Mouse (Mus musculus) midbrain, embryonic 13.5 days (tissue): Measurements from ENCODE around the gene Phf7. TPM values are rescaled to one million over a fixed set of nuclear protein-coding genes. Genes with fewer than 3 reads are reported as not detected.
A peak's percentile ranks its signal among the peaks of the same experiment; 100 is the strongest.

Experiments used
- ATAC-seq: fragments of 200-750 bp; cut with Nextera tagmentation; 2 replicates; pipeline ENCODE4 v1.8.0; 2017; ENCODE audit warnings: mild to moderate bottlenecking, moderate TSS enrichment, moderate library complexity
- H3K27ac ChIP-seq: fragments of 300-500 bp; sonication (generic); 2 replicates; pipeline ENCODE4 v1.5.1; 2015; ENCODE audit warnings: inconsistent platforms, mild to moderate bottlenecking, moderate library complexity
- H3K27me3 ChIP-seq: fragments of 300-500 bp; sonication (generic); 2 replicates; pipeline ENCODE4 v1.6.1; 2015; ENCODE audit warnings: mild to moderate bottlenecking, inconsistent platforms
- H3K36me3 ChIP-seq: fragments of 300-500 bp; sonication (generic); 2 replicates; pipeline ENCODE4 v1.6.1; 2015; ENCODE audit warnings: mild to moderate bottlenecking, inconsistent platforms
- H3K4me1 ChIP-seq: fragments of 300-500 bp; sonication (generic); replicated peaks from 2 replicates; pipeline ENCODE4 v1.6.1; 2015; ENCODE audit warnings: inconsistent platforms
- H3K4me2 ChIP-seq: fragments of 300-500 bp; sonication (generic); replicated peaks from 2 replicates; pipeline ENCODE4 v1.6.1; 2015; ENCODE audit warnings: moderate library complexity, mild to moderate bottlenecking, inconsistent platforms
- H3K4me3 ChIP-seq: fragments of 300-500 bp; sonication (generic); replicated peaks from 2 replicates; pipeline ENCODE4 v1.5.1; 2015; ENCODE audit warnings: mild to moderate bottlenecking, inconsistent platforms
- H3K9ac ChIP-seq: fragments of 300-500 bp; sonication (generic); replicated peaks from 2 replicates; pipeline ENCODE4 v1.6.1; 2015; ENCODE audit warnings: mild to moderate bottlenecking, inconsistent platforms
- H3K9me3 ChIP-seq: fragments of 300-500 bp; sonication (generic); 2 replicates; pipeline ENCODE4 v1.6.1; 2016; ENCODE audit warnings: mild to moderate bottlenecking, inconsistent platforms
- WGBS: fragments of 180-500 bp; shearing (Covaris S2); methylation state at CpG from one replicate; pipeline ENCODE4 v1.1.7; 2015; 5-methylcytosine and 5-hydroxymethylcytosine counted together
- polyA plus RNA-seq: library from polyadenylated mRNA; unstranded; fragments of >200 nt; fragmentation: Nextera tagmentation; extraction: Ambion mirVana; gene quantifications from 2 replicates; pipeline ENCODE4 v1.2.1, GENCODE M21; 2015

The Phf7 gene
- polyA plus RNA-seq, 1 experiment from 2014 or later, result 13.2 TPM

DNA sequence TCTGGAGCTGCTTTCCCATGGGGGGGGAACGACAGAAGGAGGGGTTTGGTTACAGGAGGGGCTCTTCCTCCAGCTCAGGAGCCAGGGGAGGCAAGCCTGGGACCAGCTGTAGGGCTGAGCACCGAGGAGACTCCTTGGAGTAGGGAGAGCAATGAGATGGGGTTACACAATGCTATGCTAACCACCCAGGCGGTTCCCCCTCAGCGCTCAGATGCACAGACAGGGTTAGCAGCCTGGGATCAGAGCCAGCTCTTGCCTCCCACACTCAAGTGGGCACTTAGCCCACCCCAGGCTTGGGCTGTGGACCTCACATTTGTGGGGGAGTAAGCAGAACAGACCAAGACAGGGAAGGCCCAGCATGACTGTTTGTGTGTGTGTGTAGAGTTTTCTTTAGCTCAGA, 24.1 kb downstream of the Phf7 start:
- no peak overlapping the region for H3K4me3 ChIP-seq
- peak; percentile 56; the same call in 1 of the 2 replicates for ATAC-seq

GRCm38 (mm10) chr14:31217666-31218065, 33.5 kb downstream of the Phf7 start, which contains the start of gene Sema3g:
Gene Sema3g, plus strand, starts transcription at chr14:31217860.
- no peaks in the 10 kb centered on the region for H3K27me3 ChIP-seq
- ATAC-seq, result peak; percentile 71
- H3K27ac ChIP-seq, result peak within 1 kb of the TSS; percentile 30; the same call in 1 of the 2 replicates
- no peaks in the 10 kb centered on the region for H3K36me3 ChIP-seq
- peak within 1 kb of the TSS; percentile 41; the same call in 1 of the 2 replicates for H3K9ac ChIP-seq
- peaks cover 17% of the 10 kb centered on the region for H3K4me1 ChIP-seq
- peak within 1 kb of the TSS; percentile 11 for H3K4me2 ChIP-seq
- 13% methylated on average over 11 of the region's 11 CpGs for WGBS
- no peaks in the 10 kb centered on the region for H3K9me3 ChIP-seq
- no peak within 1 kb of the TSS for H3K4me3 ChIP-seq

More for the DNA sequence above, 24.1 kb downstream of the Phf7 start:
- no peak overlapping the region for H3K9ac ChIP-seq
- no peaks in the 10 kb centered on the region for H3K27me3 ChIP-seq
- 68% methylated on average over 4 of the region's 4 CpGs for WGBS
- no peaks in the 10 kb centered on the region for H3K9me3 ChIP-seq
- H3K4me1 ChIP-seq, result 0 out of 2 replicates have a peak, but pooled peaks cover 5% of the 10 kb centered on the region
- no peak overlapping the region for H3K4me2 ChIP-seq
- H3K27ac ChIP-seq, result no peak overlapping the region
- no peaks in the 10 kb centered on the region for H3K36me3 ChIP-seq

DNA sequence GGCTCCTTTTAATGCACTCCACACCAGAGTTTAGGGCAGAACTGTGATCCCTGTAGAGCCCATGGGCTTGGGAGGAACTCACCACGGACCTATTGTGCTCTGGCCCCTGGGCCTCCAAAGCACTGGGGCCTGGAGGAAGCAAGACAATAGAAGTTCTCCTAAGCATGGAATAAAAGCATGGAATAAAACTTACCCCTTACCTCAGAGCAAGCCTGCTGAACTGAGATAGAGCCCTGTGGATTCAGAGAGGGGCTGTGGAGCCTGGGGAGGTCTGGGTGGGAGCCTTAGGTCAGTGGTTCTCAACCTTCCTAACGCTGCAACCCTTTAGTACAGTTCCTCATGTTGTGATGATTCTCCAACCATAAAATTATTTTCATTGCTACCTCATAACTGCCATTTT, 34.3 kb downstream of the Phf7 start, which contains the start of gene Nisch:
Gene Nisch (minus strand): TSS at position 101 of the 400 bp plus-strand sequence.
- no peak for ATAC-seq
- Histone ChIP-seq H3K4me2 (peak within 1 kb of the TSS; percentile 12; the same call in 1 of the 2 replicates), H3K4me3 (no peak within 1 kb of the TSS), H3K9ac (peak within 1 kb of the TSS; percentile 41; the same call in 1 of the 2 replicates), H3K27me3 (no peaks in the 10 kb centered on the region), H3K4me1 (peaks cover 17% of the 10 kb centered on the region), H3K9me3 (no peaks in the 10 kb centered on the region), H3K36me3 (no peaks in the 10 kb centered on the region), H3K27ac (peak within 1 kb of the TSS; percentile 30; the same call in 1 of the 2 replicates)
- 45% methylated on average over 2 of the region's 2 CpGs for WGBS

DNA sequence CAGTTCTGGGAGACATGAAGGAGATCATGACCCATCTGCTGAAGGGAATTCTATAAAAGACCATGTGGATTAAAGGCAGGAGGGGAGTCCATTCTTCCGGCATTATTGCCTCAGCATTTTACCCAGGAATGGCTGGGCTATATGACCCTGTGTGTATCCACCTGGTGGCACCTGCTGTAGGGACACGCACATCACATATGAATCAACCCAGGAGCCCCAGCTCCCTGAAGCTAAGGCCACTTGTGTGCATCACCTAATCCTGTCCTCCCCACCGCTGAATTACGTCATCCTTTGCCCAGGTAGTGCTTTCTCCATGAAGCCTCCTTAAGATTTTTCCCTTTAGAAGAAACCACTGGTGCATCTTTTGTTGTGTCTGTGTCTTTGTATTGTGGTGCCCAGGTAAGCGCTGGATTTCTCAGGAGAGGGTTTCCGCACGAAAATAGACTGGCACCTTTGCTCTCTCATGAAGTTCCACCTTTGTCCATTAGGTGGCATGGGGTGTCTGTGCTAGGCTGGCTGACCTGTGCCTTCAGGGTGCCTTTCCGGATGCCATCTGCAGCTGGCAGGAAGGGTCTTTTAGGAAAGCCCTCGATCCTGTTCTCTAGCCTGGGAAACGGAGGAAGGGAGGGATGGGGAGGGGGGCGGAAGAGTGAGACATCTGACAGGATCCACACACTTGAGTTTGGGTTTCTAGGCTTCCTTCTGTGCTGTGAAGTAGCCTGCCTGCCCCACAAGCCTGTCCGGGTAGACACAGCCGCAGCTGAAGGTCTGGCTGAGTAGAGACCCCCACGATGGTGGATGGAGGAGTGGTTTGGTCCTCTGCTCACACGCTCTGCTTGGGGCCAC, 35.7 kb downstream of the Phf7 start:
- H3K9ac ChIP-seq, result peak overlapping the region; percentile 40; the same call in 1 of the 2 replicates
- no peaks in the 10 kb centered on the region for H3K9me3 ChIP-seq
- WGBS, result 33% methylated on average over 15 of the region's 15 CpGs
- H3K27ac ChIP-seq, result no peak overlapping the region
- H3K4me3 ChIP-seq, result no peak overlapping the region
- H3K4me1 ChIP-seq, result peaks cover 17% of the 10 kb centered on the region
- H3K27me3 ChIP-seq, result no peaks in the 10 kb centered on the region
- peak overlapping the region; percentile 12; the same call in 1 of the 2 replicates for H3K4me2 ChIP-seq
- ATAC-seq, result peak; percentile 72
- H3K36me3 ChIP-seq, result no peaks in the 10 kb centered on the region

DNA sequence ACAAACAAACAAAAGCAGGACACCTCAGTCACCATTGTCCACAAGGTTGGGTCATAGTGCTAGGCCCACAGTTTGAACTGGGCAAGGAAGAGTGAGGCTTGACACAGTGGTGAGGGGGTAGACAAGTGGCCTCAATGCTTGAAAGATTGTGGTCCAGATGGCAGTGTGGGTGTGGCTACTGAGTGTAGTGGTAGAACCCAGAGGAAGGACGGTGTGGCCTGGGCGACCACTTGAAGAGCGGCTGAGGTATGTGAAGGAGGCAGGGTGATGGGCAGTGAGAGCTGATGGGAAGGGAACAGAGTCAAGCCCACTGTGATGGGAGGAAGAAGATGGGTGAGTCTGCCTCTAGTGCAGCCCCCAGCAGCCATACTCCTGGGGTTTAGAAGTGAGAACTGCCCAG, 36.4 kb downstream of the Phf7 start:
- H3K27me3 ChIP-seq, result no peaks in the 10 kb centered on the region
- H3K9ac ChIP-seq, result no peak overlapping the region
- H3K4me1 ChIP-seq, result peaks cover 17% of the 10 kb centered on the region
- H3K4me3 ChIP-seq, result no peak overlapping the region
- no peak overlapping the region for H3K4me2 ChIP-seq
- 79% methylated on average over 3 of the region's 3 CpGs for WGBS
- no peaks in the 10 kb centered on the region for H3K36me3 ChIP-seq
- no peak for ATAC-seq
- H3K27ac ChIP-seq, result no peak overlapping the region
- H3K9me3 ChIP-seq, result no peaks in the 10 kb centered on the region

DNA sequence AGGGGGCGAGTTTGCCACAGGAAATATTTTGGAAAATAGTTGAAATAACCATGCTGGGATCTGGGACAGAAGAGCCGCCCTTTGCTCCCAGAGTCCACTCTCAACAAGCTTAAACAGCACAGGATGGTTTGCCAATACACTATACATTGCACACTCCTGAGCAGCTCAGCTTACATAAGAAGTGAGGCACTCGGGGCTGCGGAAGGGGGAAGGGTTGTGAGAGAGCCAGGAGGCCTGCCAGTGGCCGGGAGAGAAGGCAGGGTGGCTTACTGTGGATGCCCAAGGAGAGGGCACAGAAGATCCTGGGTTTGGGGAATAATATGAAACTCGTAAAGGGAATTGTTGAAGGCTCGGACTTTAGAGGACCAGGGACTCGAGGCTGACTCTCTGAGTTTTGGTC, 37.2 kb downstream of the Phf7 start:
- Histone ChIP-seq H3K4me1 (peaks cover 17% of the 10 kb centered on the region), H3K27ac (no peak overlapping the region), H3K9me3 (no peaks in the 10 kb centered on the region), H3K27me3 (no peaks in the 10 kb centered on the region), H3K4me3 (no peak overlapping the region), H3K9ac (no peak overlapping the region), H3K4me2 (no peak overlapping the region), H3K36me3 (no peaks in the 10 kb centered on the region)
- ATAC-seq, result no peak
- 68% methylated on average over 8 of the region's 8 CpGs for WGBS

GRCm38 (mm10) chr14:31212499-31212898, 38.6 kb downstream of the Phf7 start:
- Histone ChIP-seq H3K27me3 (no peaks in the 10 kb centered on the region), H3K9ac (no peak overlapping the region), H3K36me3 (no peaks in the 10 kb centered on the region), H3K4me3 (no peak overlapping the region), H3K4me2 (no peak overlapping the region), H3K27ac (no peak overlapping the region), H3K4me1 (peaks cover 12% of the 10 kb centered on the region), H3K9me3 (no peaks in the 10 kb centered on the region)
- 93% methylated on average over 3 of the region's 3 CpGs for WGBS
- ATAC-seq, result no peak

DNA sequence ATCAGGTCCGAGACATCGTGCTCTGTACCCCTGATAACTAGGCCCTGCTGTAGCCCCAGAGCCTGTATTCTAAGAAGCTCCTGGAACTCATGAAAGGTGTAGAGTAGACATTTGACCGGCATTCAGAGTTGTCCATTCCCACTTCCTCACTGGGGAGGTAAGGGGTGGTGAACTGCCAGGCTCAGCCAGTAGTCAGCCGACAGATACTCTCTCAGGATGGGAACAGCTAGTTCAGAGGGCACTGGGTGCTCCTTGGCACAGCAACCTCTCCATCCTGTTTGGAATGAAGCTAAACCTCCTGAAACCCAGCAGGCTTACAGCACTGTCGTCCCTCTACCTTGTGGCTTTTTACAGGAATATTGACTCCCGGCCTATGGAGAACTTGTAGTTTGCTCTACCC, 39.3 kb downstream of the Phf7 start:
- Histone ChIP-seq H3K27ac (no peak overlapping the region), H3K9me3 (no peaks in the 10 kb centered on the region), H3K4me2 (no peak overlapping the region), H3K9ac (no peak overlapping the region), H3K4me1 (peaks cover 15% of the 10 kb centered on the region; the same call in 1 of the 2 replicates), H3K4me3 (no peak overlapping the region), H3K27me3 (no peaks in the 10 kb centered on the region), H3K36me3 (no peaks in the 10 kb centered on the region)
- ATAC-seq, result no peak
- 94% methylated on average over 6 of the region's 6 CpGs for whole genome bisulfite sequencing

GRCm38 (mm10) chr14:31209133-31209557, 42.0 kb downstream of the Phf7 start:
- H3K9ac ChIP-seq, result no peak overlapping the region
- H3K4me2 ChIP-seq, result no peak overlapping the region
- ATAC-seq, result no peak
- WGBS, result 90% methylated on average over 4 of the region's 4 CpGs
- peaks cover 23% of the 10 kb centered on the region for H3K4me1 ChIP-seq
- H3K9me3 ChIP-seq, result no peaks in the 10 kb centered on the region
- peaks cover 4% of the 10 kb centered on the region for H3K36me3 ChIP-seq
- H3K4me3 ChIP-seq, result no peak overlapping the region
- no peaks in the 10 kb centered on the region for H3K27me3 ChIP-seq
- no peak overlapping the region for H3K27ac ChIP-seq

DNA sequence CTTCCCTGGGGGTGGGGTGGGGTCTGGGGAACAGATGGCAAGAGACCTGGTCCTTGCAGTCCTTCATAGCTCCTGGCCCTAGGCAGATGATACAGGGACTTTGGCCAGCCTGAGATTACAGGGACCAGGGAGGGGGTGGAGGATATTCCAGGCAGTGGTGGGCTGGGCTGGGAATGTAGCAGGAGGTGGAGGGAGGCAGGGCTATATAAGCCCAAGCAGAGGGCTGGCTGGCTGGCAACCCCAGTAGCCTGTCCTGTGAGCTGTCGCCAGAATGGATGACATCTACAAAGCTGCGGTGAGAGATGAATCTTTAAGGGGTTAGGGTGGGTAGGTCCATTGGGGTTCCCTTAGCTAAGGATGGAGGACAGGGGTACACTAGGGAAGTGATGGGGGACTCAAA, 43.0 kb downstream of the Phf7 start, which contains the start of gene Tnnc1:
Gene Tnnc1 (plus strand): TSS at position 229 of the 400 bp plus-strand sequence.
- H3K4me3 ChIP-seq, result peak within 1 kb of the TSS; percentile 80
- H3K27ac ChIP-seq, result peak within 1 kb of the TSS; percentile 90
- no peaks in the 10 kb centered on the region for H3K9me3 ChIP-seq
- peak within 1 kb of the TSS; percentile 99 for H3K4me2 ChIP-seq
- no peak for ATAC-seq
- H3K36me3 ChIP-seq, result peaks cover 14% of the 10 kb centered on the region
- WGBS, result 88% methylated on average over 2 of the region's 2 CpGs
- peak within 1 kb of the TSS; percentile 92 for H3K9ac ChIP-seq
- H3K27me3 ChIP-seq, result no peaks in the 10 kb centered on the region
- peaks cover 27% of the 10 kb centered on the region for H3K4me1 ChIP-seq

DNA sequence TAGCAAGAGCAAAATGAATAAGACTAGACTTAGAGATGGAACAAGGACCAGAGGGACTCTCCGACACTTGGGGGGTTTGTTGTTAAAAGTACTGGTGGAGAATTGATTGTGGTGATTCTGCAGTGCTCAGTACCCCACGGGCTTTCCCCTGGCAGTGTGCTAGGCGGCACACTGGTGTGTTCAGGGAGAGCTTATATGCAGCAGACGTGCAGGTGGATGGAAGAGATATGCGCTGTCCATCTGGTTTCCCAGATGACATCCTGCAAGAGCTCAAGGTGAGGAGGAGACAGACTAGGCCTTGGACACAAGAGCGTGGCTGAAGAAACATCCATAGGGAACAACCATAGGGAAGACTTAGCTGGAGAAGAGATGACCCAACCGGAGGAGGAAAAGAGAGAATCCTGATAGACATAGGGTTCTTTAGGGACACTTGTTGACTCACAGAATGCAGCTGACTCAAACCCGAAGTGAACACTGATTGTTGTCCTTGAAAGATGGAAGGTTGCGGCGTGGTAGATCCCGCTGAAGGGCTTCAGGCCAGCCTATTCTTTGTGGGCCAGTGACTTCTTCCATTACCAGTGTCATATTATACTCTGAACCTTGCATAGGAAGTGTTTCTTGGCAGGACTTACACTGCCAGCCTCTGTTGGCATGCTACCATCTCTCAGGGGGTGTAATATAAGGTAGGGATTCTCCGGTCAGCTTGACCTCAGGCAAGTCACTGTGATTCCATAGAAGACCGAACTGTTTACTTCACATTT, 43.9 kb downstream of the Phf7 start:
- 80% methylated on average over 13 of the region's 13 CpGs for WGBS
- Histone ChIP-seq H3K9ac (peak overlapping the region; percentile 92), H3K9me3 (no peaks in the 10 kb centered on the region), H3K27ac (peak overlapping the region; percentile 90), H3K27me3 (no peaks in the 10 kb centered on the region), H3K4me3 (peak overlapping the region; percentile 80), H3K36me3 (peaks cover 23% of the 10 kb centered on the region), H3K4me2 (peak overlapping the region; percentile 99), H3K4me1 (peaks cover 27% of the 10 kb centered on the region)
- peak; percentile 49 for ATAC-seq
